Mouse (Mus musculus): ENCODE data around the gene Hpgd. TPM values are rescaled to one million over a fixed set of nuclear protein-coding genes. Genes with fewer than 3 reads are reported as not detected.
"Not testable (repeated sequence)": the region's sequence is repeated elsewhere in the genome, so short reads cannot be mapped to it uniquely, and the experiment has no call there.

The Hpgd gene
- total RNA-seq (2021): 6.7 and 12.9 TPM in 2 replicates
- long read RNA-seq, experiment 1, partial matches to known transcripts: 0 of 4 reads
- long read RNA-seq, experiment 1, other reads (novel, unspliced or antisense): 0 of 4 reads
- long read RNA-seq, experiment 2, transcript Hpgd-201 (7 exons, 1,683 nt): major isoform, 9 of 9 reads
- long read RNA-seq, experiment 2, partial matches to known transcripts: 0 of 9 reads
- long read RNA-seq, experiment 2, other reads (novel, unspliced or antisense): 0 of 9 reads

- DNase-seq: peak; percentile 48
Observed at GRCm38 (mm10) chr8:56294373-56294877, at the start of gene Hpgd. TSS of gene Hpgd (plus strand) at chr8:56294585.

- not testable (repeated sequence) for DNase-seq
Observed at GRCm38 (mm10) chr8:56251728-56252127, 42.7 kb upstream of the Hpgd start.

- DNase-seq: no peak
Observed at GRCm38 (mm10) chr8:56252314-56252713, 42.1 kb upstream of the Hpgd start.

GRCm38 (mm10) chr8:56261190-56261589, 33.2 kb upstream of the Hpgd start:
- no peak for DNase-seq

- peak; percentile 26 for DNase-seq
Observed at GRCm38 (mm10) chr8:56269687-56270663, 24.4 kb upstream of the Hpgd start.

GRCm38 (mm10) chr8:56272934-56273333, 21.5 kb upstream of the Hpgd start:
- no peak for DNase-seq

- no peak for DNase-seq
Observed at GRCm38 (mm10) chr8:56275316-56275715, 19.1 kb upstream of the Hpgd start.

- peak; percentile 6 for DNase-seq
Observed at GRCm38 (mm10) chr8:56277810-56278528, 16.4 kb upstream of the Hpgd start.

- no peak for DNase-seq
Observed at GRCm38 (mm10) chr8:56278545-56279063, 15.8 kb upstream of the Hpgd start.

GRCm38 (mm10) chr8:56283936-56284335, 10.4 kb upstream of the Hpgd start:
- no peak for DNase-seq

GRCm38 (mm10) chr8:56284957-56285356, 9.4 kb upstream of the Hpgd start:
- no peak for DNase-seq

GRCm38 (mm10) chr8:56286717-56287116, 7.7 kb upstream of the Hpgd start:
- DNase-seq: no peak

GRCm38 (mm10) chr8:56287370-56288072, 6.9 kb upstream of the Hpgd start:
- no peak for DNase-seq

- no peak for DNase-seq
Observed at GRCm38 (mm10) chr8:56292318-56292717, 2.1 kb upstream of the Hpgd start.

GRCm38 (mm10) chr8:56293480-56293879, 905 bp upstream of the Hpgd start:
- peak; percentile 48 for DNase-seq

GRCm38 (mm10) chr8:56294886-56295555, 636 bp downstream of the Hpgd start:
- no peak for DNase-seq

GRCm38 (mm10) chr8:56299421-56299820, 5.0 kb downstream of the Hpgd start:
- DNase-seq: no peak

GRCm38 (mm10) chr8:56301303-56301702, 6.9 kb downstream of the Hpgd start:
- not testable (repeated sequence) for DNase-seq

- no peak for DNase-seq
Observed at GRCm38 (mm10) chr8:56304595-56304994, 10.2 kb downstream of the Hpgd start.

- DNase-seq: no peak
Observed at GRCm38 (mm10) chr8:56313622-56314021, 19.2 kb downstream of the Hpgd start.

GRCm38 (mm10) chr8:56315189-56315588, 20.8 kb downstream of the Hpgd start:
- DNase-seq: no peak

Data from adrenal gland, postnatal 14 days (tissue).